ENCODE assay signal across 10 mouse cellular contexts in genomic region chr5:137608654-137609190, GRCm38 (mm10). TPM values are rescaled to one million over a fixed set of nuclear protein-coding genes. Genes with fewer than 3 reads are reported as not detected.
DNase-seq lines count a peak whose midpoint lies in the region; ATAC-seq and TF ChIP-seq lines count a peak whose summit lies in the region.
"Had no signal": no experiment of that assay in that cellular context is flagged by ENCODE, and none has a peak within 500 bp of the region (broad histone marks: within the 10 kb centered on the region; RNA-seq: fewer than 3 reads in every experiment).

No protein-coding gene starts in this region.

- peak overlapping the region; percentile 66 for H3K4me2 ChIP-seq in heart, embryonic 11.5 days
- peak overlapping the region; percentile 20 for H3K4me2 ChIP-seq in forebrain, embryonic 15.5 days (replicated peaks)
- H3K4me2 ChIP-seq in liver, embryonic 13.5 days = 0 out of 2 replicates have a peak overlapping the region, but pooled peaks have one; percentile 10

- no peak for TF ChIP-seq CTCF in E14TG2a.4 (conservative IDR thresholded peaks at IDR 0.05; ENCODE audit: low read length)

- H3K27me3 ChIP-seq in heart, embryonic 11.5 days (ENCODE audit: control insufficient read depth, insufficient read depth, low read length) = no peaks in the 10 kb centered on the region
- no peaks in the 10 kb centered on the region for H3K27me3 ChIP-seq in E14TG2a.4 (ENCODE audit: insufficient read depth, low read length)
- peaks cover 10% of the 10 kb centered on the region; the same call in 1 of the 2 replicates for H3K27me3 ChIP-seq in forebrain, embryonic 15.5 days
- H3K27me3 ChIP-seq in liver, embryonic 13.5 days = peaks cover 20% of the 10 kb centered on the region

- ATAC-seq in heart, embryonic 11.5 days (replicated peaks; ENCODE audit: insufficient number of reproducible peaks, low FRiP score, low TSS enrichment) = no peak
- ATAC-seq in forebrain, embryonic 15.5 days (replicated peaks) = no peak
- ATAC-seq in liver, embryonic 13.5 days (ENCODE audit: low read depth) = no peak
- no peak for ATAC-seq in cerebellum, adult (ENCODE audit: insufficient number of reproducible peaks, low FRiP score, low TSS enrichment)

- peak overlapping the region; percentile 20; the same call in 1 of the 2 replicates for H3K4me3 ChIP-seq in heart, embryonic 11.5 days (ENCODE audit: low read depth, low read length)
- peak overlapping the region; percentile 80 for H3K4me3 ChIP-seq in E14TG2a.4 (replicated peaks; ENCODE audit: low read length)
- H3K4me3 ChIP-seq in forebrain, embryonic 15.5 days = peak overlapping the region; percentile 10; the same call in 1 of the 2 replicates
- no peak overlapping the region for H3K4me3 ChIP-seq in liver, embryonic 13.5 days (replicated peaks)

- WGBS in heart, embryonic 11.5 days (ENCODE audit: insufficient replicate concordance) = 19% methylated on average over 23 of the region's 23 CpGs
- 14% methylated on average over 23 of the region's 23 CpGs for WGBS in forebrain, embryonic 15.5 days
- 45% methylated on average over 22 of the region's 23 CpGs for WGBS in liver, embryonic 13.5 days (ENCODE audit: insufficient replicate concordance)

- DNase-seq in heart, adult 8-10 months (ENCODE audit: low spot score) = no peak
- no peak for DNase-seq in liver, embryonic 13.5 days
- DNase-seq in layer of hippocampus, adult 11-12 months (ENCODE audit: low spot score) = no peak
- no peak for DNase-seq in cerebellum, postnatal 36 days
- DNase-seq: adrenal gland, postnatal 14 days; layer of hippocampus, adult 9-11 months had no signal

- H3K36me3 ChIP-seq in heart, embryonic 11.5 days (ENCODE audit: control insufficient read depth, insufficient read depth, low read length) = peaks cover 14% of the 10 kb centered on the region
- H3K36me3 ChIP-seq in E14TG2a.4 (ENCODE audit: insufficient read depth, low read length) = peaks cover 41% of the 10 kb centered on the region
- H3K36me3 ChIP-seq in forebrain, embryonic 15.5 days = no peaks in the 10 kb centered on the region
- peaks cover 7% of the 10 kb centered on the region; the same call in 1 of the 2 replicates for H3K36me3 ChIP-seq in liver, embryonic 13.5 days

- peak overlapping the region; percentile 35 for H3K9ac ChIP-seq in heart, embryonic 11.5 days (ENCODE audit: low read depth, low read length)
- no peak overlapping the region for H3K9ac ChIP-seq in forebrain, embryonic 15.5 days (replicated peaks)
- 0 out of 2 replicates have a peak overlapping the region, but pooled peaks have one; percentile 9 for H3K9ac ChIP-seq in liver, embryonic 13.5 days

- no peaks in the 10 kb centered on the region for H3K9me3 ChIP-seq in heart, embryonic 11.5 days (replicated peaks; ENCODE audit: control insufficient read depth, low read length)
- no peaks in the 10 kb centered on the region for H3K9me3 ChIP-seq in E14TG2a.4 (ENCODE audit: low read length)
- H3K9me3 ChIP-seq in forebrain, embryonic 15.5 days = no peaks in the 10 kb centered on the region
- no peaks in the 10 kb centered on the region for H3K9me3 ChIP-seq in liver, embryonic 13.5 days (replicated peaks)

- H3K27ac ChIP-seq in heart, embryonic 11.5 days (ENCODE audit: low read depth, low read length) = no peak overlapping the region
- H3K27ac ChIP-seq in forebrain, embryonic 15.5 days (replicated peaks) = no peak overlapping the region
- no peak overlapping the region; the same call in 1 of the 2 replicates for H3K27ac ChIP-seq in liver, embryonic 13.5 days

- H3K4me1 ChIP-seq in heart, embryonic 11.5 days (ENCODE audit: control insufficient read depth, insufficient read depth, low read length) = peaks cover 39% of the 10 kb centered on the region
- H3K4me1 ChIP-seq in E14TG2a.4 (replicated peaks; ENCODE audit: low read depth, low read length) = peaks cover 90% of the 10 kb centered on the region
- no peaks in the 10 kb centered on the region for H3K4me1 ChIP-seq in forebrain, embryonic 15.5 days
- peaks cover 75% of the 10 kb centered on the region for H3K4me1 ChIP-seq in liver, embryonic 13.5 days (replicated peaks)

RNA-seq across cellular contexts. Expression of gene Pcolce, which starts 4.9 kb away (rescaled TPM):
- polyA plus RNA-seq in heart, embryonic 11.5 days (2014; fragmentation: Nextera tagmentation; extraction: Ambion mirVana) = 120 and 134 TPM in 2 replicates
- total RNA-seq in heart, adult 8-10 months (2022) = 10 to 100 TPM; 38.9 to 46.0 (median 42.2) TPM
- 9.3 and 9.7 TPM in 2 replicates for polyA plus RNA-seq in forebrain, embryonic 15.5 days (2015; fragmentation: Nextera tagmentation; extraction: Ambion mirVana)
- polyA plus RNA-seq in liver, embryonic 13.5 days (2015; fragmentation: Nextera tagmentation; extraction: Ambion mirVana) = 15.5 and 16.1 TPM in 2 replicates

RNA-seq across cellular contexts. Expression of gene Mospd3, which starts 7.9 kb away (rescaled TPM):
- polyA plus RNA-seq in heart, embryonic 11.5 days (2014; fragmentation: Nextera tagmentation; extraction: Ambion mirVana) = 13.9 and 16.0 TPM in 2 replicates
- 10 to 100 TPM in 3 of 4 experiments, 1 to 10 TPM in 1; 9.0 to 17.6 (median 14.4) TPM for total RNA-seq in heart, adult 8-10 months (2022)
- 46.3 and 47.3 TPM in 2 replicates for polyA plus RNA-seq in forebrain, embryonic 15.5 days (2015; fragmentation: Nextera tagmentation; extraction: Ambion mirVana)
- polyA plus RNA-seq in liver, embryonic 13.5 days (2015; fragmentation: Nextera tagmentation; extraction: Ambion mirVana) = 32.3 and 32.8 TPM in 2 replicates

RNA-seq across cellular contexts. Expression of gene Fbxo24, which starts 20.1 kb away (rescaled TPM):
- polyA plus RNA-seq in heart, embryonic 11.5 days (2014; fragmentation: Nextera tagmentation; extraction: Ambion mirVana) = not detected in 2 replicates
- under 1 TPM; 0.19 to 0.29 (median 0.23) TPM for total RNA-seq in heart, adult 8-10 months (2022)
- polyA plus RNA-seq in forebrain, embryonic 15.5 days (2015; fragmentation: Nextera tagmentation; extraction: Ambion mirVana) = 0.22 TPM in 1 of 2 replicates, not detected in the other
- 0.08 TPM in 1 of 2 replicates, not detected in the other for polyA plus RNA-seq in liver, embryonic 13.5 days (2015; fragmentation: Nextera tagmentation; extraction: Ambion mirVana)

RNA-seq across cellular contexts. Expression of gene Lrch4, which starts 20.2 kb away (rescaled TPM):
- polyA plus RNA-seq in heart, embryonic 11.5 days (2014; fragmentation: Nextera tagmentation; extraction: Ambion mirVana) = 26.0 and 28.0 TPM in 2 replicates
- total RNA-seq in heart, adult 8-10 months (2022) = 10 to 100 TPM; 13.1 to 17.8 (median 17.1) TPM
- 21.4 and 22.1 TPM in 2 replicates for polyA plus RNA-seq in forebrain, embryonic 15.5 days (2015; fragmentation: Nextera tagmentation; extraction: Ambion mirVana)
- polyA plus RNA-seq in liver, embryonic 13.5 days (2015; fragmentation: Nextera tagmentation; extraction: Ambion mirVana) = 24.8 and 32.0 TPM in 2 replicates

RNA-seq across cellular contexts. Expression of gene Gm20605, which starts 20.3 kb away (rescaled TPM):
- polyA plus RNA-seq in heart, embryonic 11.5 days (2014; fragmentation: Nextera tagmentation; extraction: Ambion mirVana) = 5.9 and 6.5 TPM in 2 replicates
- 1 to 10 TPM; 2.3 to 4.2 (median 2.7) TPM for total RNA-seq in heart, adult 8-10 months (2022)
- 6.9 and 7.8 TPM in 2 replicates for polyA plus RNA-seq in forebrain, embryonic 15.5 days (2015; fragmentation: Nextera tagmentation; extraction: Ambion mirVana)
- polyA plus RNA-seq in liver, embryonic 13.5 days (2015; fragmentation: Nextera tagmentation; extraction: Ambion mirVana) = 3.4 and 4.1 TPM in 2 replicates

Comparison
In these comparisons a context has a peak if more than half of its experiments do, and no peak if none do; other contexts are left out.
1. H3K4me2 ChIP-seq: peak in every context shown above with its lines; median percentile 66 in heart, embryonic 11.5 days; 20 in forebrain, embryonic 15.5 days; 10 in liver, embryonic 13.5 days.